Mouse (Mus musculus): ENCODE measurements around the gene Nlk. TPM values are rescaled to one million over a fixed set of nuclear protein-coding genes. Genes with fewer than 3 reads are reported as not detected.

The Nlk gene
- 13.8 TPM for polyA plus RNA-seq (2017; shearing (Covaris generic))

DNA sequence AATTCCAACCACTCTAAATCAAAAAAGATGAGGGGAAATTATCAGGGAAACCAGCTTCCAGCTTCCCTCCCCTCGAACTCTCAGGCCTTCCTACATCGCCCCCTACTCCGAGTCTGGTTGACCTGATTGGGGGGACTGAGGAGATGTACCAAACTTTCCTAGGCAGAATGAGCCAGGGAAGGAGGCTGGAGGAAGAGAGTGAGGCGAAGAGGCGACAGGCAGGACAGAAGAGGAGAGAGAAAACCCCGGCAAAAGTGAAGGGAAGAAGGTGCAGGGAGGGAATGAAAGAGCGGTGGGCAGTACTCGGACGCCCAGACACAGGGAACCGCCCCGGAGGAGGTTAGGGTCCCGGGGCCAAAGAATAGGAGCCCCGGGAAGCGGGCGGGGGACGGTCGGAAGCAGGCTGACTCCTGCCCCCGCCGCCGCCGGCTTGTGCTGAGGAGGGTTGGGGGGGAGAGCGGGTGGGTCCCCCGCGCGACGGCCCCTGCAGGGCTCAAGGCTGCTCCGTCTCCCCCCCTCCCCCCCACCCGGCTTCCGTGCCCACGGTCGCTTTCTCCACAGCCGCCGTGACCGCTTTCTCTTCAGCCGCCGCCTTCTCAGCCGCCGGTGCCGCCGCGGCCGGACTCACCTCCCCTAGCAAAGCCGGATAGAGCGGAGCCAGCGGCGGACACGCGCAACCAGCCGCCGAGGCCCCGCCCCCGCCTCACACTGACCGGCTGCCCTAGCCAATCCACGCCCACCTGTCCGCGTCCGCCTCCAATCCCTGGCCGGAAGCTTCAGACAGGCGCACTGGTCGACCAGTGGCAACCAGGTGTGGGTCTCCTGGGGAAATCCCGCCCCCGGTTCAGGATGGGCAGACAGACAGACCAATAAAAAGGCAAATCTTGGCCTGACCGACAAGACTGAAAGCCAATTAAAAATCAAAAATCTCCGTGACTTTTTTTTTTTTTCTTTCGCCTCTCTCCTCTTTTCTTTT, at the start of gene Nlk:
Gene Nlk, minus strand, starts transcription at position 597 of the 976 bp plus-strand sequence.

GRCm38 (mm10) chr11:78550168-78551058, 146.8 kb downstream of the Nlk start, which contains the start of gene Tmem97:
TSS of gene Tmem97 (minus strand) at chr11:78550777.

GRCm38 (mm10) chr11:78536080-78536689, 161.0 kb downstream of the Nlk start, which contains the start of the genes Tnfaip1 and Ift20:
TSS of gene Tnfaip1 (minus strand) at chr11:78536332.
TSS of gene Ift20 (plus strand) at chr11:78536361.

Other genes with a start within 250 kb of the Nlk start
- 2.3 TPM for gene Slc46a1, start 231.7 kb downstream of the Nlk start, polyA plus RNA-seq (2017; shearing (Covaris generic))
- gene Sarm1, start 199.6 kb downstream of the Nlk start, polyA plus RNA-seq (2017; shearing (Covaris generic)) = 3.3 TPM
- not detected for gene Vtn, start 198.3 kb downstream of the Nlk start, polyA plus RNA-seq (2017; shearing (Covaris generic))
- gene Sebox, start 193.9 kb downstream of the Nlk start, polyA plus RNA-seq (2017; shearing (Covaris generic)) = not detected
- 45.8 TPM for gene Tmem199, start 185.2 kb downstream of the Nlk start, polyA plus RNA-seq (2017; shearing (Covaris generic))
- 50.0 TPM for gene Poldip2, start 185.2 kb downstream of the Nlk start, polyA plus RNA-seq (2017; shearing (Covaris generic))
- 16.3 TPM for gene Tnfaip1, start 161.0 kb downstream of the Nlk start, polyA plus RNA-seq (2017; shearing (Covaris generic))
- 116 TPM for gene Ift20, start 161.0 kb downstream of the Nlk start, polyA plus RNA-seq (2017; shearing (Covaris generic))
- gene Tmem97, start 146.6 kb downstream of the Nlk start, polyA plus RNA-seq (2017; shearing (Covaris generic)) = 11.9 TPM
- gene Ccnq, start 54.4 kb upstream of the Nlk start, polyA plus RNA-seq (2017; shearing (Covaris generic)) = 40.2 TPM
- gene Lyrm9, start 129.2 kb upstream of the Nlk start, polyA plus RNA-seq (2017; shearing (Covaris generic)) = 19.0 TPM
- gene Nos2, start 223.4 kb upstream of the Nlk start, polyA plus RNA-seq (2017; shearing (Covaris generic)) = not detected

All from CD4-positive, CD25-positive, alpha-beta regulatory T cell (primary cell).